Mouse (Mus musculus) cerebellum, adult 9-10 months (tissue): ENCODE measurements at regions not wholly inside any gene's neighbourhood (a gene's known extent, or its start where the extent isn't known, plus 50 kb on each side); places are given as distances from the start of the nearest gene placed in this dataset.

ENCODE experiments used
- DNase-seq: peaks from one replicate; pipeline ENCODE4 v3.0.0; 2022

DNA sequence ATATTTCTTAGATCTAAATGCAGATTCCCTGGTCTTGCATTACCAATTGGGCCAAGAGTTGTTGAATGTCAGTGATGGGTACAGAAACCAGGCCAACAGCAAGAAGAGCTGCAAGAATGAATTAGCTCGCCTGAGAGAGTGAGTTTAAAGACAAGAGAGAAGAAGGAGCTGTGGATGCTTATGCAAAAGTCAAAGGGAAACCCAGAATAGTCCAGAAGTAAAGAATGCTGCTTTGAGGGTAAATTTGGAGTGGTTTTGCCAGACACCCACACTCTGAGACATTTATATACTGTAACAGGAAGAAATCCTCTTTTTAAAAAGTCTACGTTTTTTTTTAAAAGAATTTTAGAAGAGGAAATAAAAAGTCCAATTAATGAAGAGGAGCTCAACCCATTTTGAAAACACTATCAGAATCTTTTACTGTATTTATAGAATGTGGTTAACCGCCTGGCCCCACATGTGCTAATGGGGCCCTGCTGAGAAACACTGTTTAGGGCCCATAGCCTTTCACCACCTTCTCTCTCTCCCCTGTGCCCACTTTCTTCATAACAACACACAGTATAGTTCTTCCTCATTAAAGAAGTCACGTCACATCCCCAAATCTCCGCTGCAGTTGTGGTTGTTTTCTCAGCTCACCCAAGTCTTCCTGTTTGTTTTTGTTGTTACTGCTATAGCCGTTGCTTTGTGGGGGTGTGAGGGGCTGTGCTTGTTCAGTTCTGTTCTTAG is 158.0 kb upstream of the Cited2 start:
- no peak for DNase-seq

DNA sequence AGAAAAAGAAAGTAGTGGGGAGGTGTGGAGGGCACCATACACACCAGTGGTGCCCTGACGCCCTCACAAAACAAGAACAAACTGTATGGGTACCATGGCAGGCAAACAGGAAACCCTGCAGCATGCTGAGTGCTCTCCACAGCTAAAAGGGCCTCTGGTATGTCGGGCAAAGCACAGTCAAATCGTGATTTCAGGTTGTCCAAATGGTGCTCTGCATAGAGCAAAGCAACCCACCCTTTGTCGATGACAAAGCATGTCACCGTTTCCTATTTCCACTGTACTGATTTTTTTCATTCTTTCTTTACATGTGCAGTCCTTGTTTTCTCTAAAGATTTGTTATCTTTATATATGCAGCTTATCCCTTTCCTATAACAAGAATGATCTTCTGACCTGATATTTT is 156.0 kb upstream of the Cited2 start:
- no peak for DNase-seq

DNA sequence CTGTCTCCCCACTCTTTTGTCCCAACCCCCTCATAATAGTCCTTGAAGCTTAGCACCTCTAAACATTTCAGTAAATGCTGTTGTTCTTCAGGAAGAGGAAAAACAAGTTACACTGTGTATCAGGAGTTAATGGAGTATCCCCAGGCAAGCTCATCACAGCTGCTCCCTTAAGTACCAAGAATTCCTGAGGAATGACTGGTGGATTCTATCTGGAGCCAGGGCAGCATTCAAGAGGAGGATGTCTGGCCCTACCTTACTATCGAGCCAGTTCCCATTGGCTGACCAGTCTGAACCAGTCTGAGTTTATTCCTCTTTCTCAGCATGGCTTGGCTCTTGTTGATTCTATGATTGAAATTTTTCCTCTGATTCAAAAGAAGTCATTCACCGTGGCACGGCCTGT is 155.4 kb upstream of the Cited2 start:
- no peak for DNase-seq

DNA sequence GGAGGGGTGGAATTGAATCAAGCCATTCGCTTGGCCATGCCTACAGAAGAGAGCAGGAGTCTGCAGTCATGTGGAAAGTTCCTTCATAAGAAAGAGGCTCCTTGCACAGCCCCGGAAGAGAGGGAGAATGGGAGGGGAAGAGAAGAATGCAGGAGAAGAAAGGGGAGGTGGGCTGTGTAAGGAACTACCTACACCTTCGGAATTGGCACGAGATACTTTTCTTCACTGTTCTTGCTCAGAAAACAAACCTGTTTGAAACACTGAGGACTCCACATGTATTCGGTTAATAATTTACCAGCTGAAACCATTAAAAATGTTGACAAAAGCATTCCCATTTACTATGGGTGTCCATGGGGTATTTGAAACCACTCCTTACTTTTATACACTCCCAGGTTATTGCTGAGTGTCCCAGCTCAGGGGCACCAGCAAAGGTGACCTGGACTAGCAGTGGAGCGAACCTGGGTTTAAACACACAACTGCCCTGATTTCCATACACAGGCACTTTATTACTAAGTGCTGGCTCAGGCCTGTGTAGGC is 153.4 kb upstream of the Cited2 start:
- no peak for DNase-seq

DNA sequence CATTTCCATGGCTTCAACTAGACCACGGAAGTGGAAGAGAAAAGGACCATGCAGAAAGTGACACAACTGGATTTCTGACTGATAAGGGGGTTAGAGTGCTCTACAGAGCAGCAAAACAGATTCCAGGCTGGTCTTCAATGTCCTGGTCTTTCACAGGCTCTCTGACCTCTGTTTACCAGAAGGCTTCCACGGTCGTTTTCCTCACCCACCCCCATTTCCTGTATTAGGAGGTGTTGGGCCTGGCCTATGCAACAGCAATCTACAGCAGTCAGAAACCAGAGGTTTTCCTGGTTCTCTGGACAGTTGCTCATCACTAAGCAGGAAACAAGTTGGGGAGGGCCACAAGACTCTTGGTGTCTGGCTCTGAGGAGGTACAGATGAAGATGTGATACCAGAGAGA is 148.1 kb upstream of the Cited2 start:
- DNase-seq, result no peak

DNA sequence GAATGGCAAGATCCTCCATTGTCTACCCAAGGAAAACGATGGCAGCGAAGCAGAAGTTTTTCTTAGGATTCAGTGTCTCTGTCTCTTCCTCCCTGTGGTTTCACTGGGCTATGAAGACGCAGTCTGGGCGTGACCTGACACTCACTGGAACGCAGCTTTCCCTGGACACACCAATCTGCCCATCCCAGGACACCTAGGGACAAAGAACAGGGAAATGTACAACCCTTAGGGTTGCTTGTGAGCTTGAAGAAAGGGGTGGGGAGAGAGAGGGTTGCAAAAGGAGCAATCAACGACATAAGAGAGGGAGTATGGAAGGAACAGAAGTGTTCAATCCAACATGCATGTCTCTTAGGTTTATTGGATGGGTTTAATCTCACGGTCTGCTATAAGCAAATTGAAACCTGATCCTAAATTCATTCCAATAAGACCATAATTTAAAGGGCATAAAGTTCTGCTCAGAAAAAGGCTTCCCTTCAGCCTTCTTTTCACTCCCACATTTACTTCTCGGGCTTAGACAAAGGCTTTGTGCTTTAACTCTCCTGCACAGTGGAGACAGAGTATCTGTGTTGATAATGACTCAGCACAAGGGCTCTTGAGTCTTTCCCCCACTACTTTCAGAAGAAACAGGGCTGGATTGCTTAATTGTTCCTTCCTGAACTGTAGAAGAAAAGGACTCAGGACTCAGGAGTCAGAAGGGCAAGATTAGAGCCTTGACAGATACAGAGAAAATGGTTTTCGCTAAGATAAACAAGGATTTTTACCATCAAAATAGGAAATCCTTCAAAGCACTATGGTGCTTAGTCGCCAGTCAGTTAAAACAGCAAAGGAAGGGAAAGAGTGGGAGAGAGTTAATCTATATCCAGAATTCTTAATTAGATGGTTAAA is 147.3 kb upstream of the Cited2 start:
- no peak for DNase-seq

DNA sequence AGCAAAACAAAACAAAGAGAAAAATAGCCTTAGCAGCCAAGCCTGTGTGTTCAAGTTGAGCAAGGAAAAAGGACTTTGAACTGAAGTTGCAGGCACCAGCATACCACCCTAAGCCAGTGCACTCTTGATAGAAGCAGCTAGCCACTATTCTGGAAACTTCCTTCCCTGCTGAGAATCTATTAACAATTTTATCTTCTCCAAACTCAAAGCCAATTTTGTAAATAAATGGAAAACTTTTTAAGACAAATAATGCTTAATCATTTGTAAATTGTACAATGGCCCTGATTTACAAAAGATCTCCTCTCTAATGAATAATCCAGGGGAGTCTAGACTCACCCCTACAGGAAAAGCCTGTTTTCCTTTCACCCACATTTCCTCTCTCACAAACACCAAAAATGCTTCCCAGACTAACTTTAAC is 146.7 kb upstream of the Cited2 start:
- DNase-seq, result no peak

DNA sequence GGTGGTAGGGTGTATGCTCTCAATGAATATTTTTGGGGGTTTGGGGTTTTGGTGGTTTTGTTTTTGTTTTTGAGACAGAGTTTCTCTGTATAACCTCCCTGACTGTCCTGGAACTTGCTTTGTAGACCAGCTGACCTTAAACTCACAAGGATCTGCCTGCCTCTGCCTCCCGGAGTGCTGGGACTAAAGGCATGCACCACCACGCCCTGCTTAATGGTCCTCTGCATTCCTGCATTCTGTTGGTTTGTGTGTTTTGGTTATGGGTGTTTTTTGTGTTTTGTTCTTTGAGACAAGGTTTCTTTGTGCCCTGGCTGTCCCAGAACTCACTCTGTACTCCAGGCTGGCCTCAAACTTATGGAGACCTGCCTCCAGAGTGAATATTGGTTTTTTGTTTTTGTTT is 143.6 kb upstream of the Cited2 start:
- no peak for DNase-seq

DNA sequence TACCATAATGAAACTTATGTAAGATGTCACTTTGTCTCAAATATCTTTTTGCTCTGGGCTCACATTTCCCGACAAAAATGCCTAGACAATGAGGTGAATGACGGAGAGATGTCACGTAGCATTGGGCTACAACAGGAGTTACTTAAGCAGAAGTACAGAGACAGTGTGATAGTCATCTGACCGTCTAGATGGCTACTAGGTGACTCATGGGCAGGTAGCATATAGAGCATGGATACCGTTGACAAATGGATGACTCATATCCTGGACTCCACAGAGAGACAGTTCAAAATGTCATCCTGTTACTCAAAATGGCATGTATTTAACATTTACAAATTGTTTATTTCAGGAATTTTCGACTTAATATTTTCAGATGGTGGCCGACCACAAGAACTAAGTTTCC is 138.2 kb upstream of the Cited2 start:
- no peak for DNase-seq

DNA sequence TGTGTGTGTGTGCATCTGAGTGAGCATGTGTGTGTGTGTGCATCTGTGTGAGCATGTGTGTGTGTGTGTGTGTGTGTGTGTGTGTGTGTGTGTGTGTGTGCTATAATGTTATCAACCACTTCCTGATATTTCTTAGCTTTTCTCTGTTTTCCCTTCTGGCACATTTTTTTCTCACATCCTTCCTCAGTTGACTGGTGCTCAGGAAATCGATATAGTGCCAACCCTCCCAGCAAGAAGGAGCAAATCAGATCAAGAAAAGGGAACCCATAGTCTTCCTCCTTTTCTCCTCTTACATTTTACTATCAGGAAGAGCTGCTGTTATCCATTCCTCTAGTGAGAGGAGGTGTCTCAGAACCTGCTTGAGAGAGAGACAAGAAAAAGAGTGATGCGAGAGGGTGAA is 136.1 kb upstream of the Cited2 start:
- DNase-seq, result no peak

DNA sequence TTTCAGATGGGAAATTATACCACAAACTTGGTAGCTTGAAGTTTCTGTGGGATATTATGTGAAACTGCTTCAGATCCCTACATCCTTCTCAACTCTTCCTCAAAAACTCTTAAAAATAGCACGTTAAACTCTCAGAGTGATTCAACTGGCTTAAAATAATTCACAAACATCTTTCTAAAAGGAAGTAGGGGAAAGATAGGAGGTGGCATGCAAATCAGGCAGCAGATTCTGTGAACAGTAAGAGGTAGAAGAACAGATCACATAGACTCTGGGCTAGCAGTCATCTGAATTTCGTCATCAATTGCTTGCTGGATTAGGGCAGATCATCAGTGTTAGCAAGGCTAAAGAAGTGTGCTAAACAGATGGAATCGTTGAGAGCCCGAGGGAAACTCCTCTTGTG is 133.9 kb upstream of the Cited2 start:
- DNase-seq, result no peak

DNA sequence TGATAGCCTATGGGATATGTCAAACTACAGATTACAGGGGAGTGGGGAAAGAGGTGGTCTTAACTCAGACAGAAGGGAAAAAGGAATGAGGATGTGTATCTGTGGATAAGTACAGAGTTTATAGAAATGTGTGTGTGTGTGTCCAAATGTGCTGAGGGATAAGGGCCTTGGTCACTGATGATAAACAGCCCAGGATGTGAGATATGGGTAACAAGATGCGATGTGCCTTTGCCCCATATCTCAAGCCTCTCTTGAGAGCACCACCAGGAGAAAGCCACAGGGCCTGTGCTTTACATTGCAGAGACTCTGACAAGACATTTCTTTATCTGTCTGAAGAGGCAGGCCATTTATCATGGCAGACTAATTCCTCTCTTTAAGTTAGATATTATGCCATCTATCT is 132.8 kb upstream of the Cited2 start:
- DNase-seq, result no peak

DNA sequence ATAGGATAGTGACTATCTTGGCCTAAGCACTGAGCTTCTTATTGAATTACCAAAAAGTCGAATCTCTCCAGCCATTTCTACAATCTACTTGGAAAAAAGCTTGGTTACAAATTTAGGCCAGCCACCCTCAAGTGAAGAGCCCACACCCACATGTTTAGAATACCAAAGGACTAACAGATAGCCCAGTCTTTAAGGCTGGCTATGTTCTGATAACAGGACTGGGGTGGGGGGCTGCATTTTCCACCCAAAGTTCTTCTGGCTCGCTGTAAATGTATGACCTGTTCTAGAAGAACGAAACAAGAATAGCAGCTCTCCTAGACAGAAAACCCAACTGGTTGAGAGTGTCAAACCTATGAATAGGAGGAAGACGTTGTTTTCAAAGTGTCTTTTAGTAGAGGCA is 130.6 kb upstream of the Cited2 start:
- no peak for DNase-seq

DNA sequence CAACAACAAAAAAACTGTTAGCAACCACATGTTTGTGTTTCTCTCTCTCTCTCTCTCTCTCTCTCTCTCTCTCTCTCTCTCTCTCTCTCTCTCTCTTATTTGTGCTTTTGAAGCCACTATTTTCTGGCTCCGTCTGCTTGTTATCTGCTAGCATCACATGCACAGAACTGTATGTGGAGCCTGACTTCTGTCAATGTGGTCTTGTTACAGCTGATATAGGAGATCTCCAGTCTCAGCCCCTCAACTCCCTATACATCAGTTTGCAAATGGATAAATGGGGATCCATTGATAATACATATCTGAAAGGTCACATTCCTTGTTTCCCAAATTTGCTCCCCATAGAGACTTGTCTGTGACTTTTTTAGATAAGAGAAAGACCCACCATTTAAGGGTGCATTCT is 126.9 kb upstream of the Cited2 start:
- no peak for DNase-seq

DNA sequence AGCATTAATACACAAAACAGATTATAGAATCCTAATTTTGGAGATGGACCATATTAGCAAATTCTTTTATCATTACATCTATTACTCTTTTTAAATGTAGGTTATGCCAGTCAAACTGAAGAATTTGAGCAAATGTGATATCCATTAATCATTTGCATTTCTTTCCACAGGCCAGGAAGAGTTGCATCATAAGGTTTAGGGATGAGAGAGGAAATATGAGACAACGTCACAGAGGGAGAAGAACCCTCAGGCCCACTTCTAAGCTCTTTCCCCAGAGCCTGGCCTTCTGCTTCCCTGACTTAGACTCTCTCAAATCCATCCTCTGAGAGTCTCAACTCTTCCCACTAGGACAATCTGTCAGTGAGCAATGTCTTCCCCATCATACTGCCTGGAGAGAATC is 126.3 kb upstream of the Cited2 start:
- DNase-seq, result no peak

DNA sequence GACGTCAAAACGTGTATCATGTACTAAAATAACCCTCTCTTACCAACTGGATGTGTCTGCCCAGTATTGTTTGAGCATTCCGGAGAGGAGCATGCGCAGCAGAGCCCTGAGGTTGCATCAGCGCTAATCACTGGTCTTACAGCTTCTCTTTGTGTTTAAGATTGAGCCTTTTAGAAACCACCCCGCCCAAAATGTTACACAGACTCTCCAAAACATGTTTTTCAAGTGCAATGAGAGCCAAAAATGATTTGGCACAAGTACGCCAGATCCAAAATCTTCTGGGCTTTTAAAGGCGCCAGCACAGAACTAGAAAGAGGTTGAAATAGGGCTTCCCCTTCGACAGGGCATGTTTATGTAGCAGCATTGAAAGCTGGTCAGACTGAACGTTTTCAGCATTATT is 123.8 kb upstream of the Cited2 start:
- no peak for DNase-seq

DNA sequence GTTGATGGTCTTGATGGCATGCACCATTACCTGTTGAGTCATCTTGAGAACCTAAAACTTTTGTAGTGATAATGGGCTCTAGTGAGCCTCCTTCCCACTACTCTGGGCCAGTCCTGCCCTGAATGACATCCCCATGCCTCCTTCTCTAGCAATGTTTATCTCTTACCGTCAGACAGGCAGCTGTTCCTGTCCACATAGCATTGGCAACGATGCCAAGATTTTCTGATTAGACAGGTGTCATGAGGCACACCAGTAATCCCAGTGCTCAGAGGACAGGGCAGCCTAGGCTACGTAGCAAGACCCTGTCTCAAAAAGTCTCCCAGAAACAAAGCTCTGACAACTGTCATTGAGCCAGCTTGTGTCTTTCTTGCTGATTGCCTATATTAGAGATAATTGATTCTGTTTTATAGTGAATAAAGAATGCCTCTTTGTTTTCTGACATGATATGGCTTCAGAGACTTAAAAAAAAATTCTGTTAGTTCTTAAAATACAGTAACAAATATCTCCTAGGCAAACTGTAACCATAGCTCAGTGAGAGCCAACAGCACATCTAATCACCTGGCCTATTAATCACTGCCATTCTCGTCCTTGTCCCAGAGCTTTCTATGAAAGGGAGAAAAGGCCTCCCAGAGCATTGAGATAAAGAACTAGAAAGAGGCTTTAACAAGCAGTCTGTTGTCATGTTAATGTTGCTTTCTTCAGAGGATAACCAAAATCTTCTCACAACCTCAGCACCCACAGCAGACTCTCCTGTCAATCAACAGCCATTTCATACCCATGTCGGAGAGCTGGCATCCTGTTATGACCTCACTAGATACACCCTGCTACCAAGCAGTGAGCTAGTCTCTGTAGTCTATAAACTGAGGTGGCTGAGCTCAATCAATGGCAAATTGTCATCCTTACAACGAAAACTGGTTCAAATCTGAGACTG is 122.9 kb upstream of the Cited2 start:
- DNase-seq, result no peak

DNA sequence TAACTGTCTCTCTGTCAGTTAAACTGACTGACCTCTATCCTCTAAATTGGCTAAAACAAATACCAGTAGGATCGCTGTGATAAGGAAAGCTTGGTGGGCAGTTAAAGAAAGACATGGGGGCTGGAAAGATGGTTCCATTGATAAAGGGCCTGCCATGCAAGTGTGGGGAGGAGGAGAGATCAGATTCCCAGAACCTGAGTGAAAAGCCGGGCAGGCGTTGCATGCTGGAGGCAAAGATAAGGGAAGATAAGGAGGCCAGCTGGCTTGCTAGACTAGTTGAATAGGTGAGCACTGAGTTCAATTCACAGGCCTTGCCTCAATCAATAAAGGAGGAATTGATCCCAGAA is 122.3 kb upstream of the Cited2 start:
- no peak for DNase-seq

DNA sequence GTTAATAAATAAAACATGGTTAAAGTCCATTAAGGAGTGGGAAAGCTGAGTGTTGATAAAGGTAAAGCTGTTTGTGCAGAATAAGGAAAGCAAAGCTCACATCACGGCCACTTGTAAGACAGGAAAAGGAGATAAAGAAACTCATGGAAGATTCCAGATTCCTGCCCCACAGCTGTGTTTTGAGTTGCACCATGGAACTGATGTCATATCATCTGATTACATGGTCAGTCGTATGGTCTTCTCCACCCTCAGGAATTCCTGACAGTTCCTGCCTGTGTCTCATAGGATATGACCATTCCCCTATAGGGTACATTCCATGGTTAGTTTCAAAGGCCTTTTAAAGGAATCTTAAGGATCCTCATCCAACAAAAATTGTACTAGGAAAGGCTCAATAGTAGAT is 120.6 kb upstream of the Cited2 start:
- no peak for DNase-seq

DNA sequence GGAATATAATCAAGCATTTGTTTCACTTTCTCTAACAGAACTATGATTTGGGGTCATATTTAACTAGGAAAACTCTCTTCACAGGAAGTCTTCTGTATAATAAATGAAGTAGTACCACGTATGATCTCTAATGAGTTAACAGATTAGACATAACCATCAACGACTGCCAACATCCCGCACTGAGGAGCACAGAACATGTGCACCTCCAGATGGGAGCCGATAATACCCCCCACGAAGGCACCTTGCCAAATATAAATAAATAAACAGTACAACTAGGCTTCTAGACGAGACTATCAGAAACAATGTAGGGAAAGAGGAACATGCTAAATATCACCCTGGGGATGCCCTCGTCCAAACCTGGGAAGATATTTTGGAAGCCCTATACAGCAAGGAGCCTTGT is 114.8 kb upstream of the Cited2 start:
- DNase-seq, result no peak

DNA sequence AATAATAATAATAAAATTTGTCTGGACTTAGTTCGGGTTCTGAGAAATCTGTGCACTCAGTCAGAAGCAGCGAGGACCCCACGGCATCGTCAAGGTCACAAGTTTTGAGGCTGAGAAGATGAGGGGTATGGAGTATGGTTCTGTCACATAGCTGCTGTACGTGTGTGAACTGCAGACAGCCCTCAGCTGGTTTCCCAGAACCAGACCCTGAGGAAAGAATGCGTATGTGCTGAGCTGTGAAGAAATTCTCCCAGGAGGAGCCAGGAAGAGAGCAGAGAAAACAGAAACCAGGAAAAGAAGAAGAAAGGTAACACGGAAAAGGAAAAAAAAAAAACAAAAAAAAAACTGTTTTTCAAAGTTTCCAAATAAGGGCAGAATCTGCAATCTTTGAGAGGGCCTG is 112.4 kb upstream of the Cited2 start:
- no peak for DNase-seq

DNA sequence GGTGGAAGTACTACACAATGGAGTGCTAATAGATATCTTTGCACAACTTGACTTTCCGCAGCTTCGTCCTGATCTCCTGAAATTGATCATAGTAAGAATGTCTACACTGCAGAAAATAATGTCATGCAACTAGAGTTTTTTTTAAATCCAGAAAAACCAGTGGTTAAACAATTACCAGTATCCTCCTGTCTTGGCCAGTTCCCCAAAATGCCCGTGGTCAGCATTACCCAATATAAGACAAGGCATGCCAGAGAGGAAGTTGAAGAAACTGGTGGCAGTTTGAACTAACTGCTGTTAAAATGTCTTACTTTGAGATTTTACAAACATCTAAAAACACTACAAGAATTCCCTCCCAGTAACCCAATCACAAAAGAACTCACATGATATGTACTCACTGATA is 109.7 kb upstream of the Cited2 start:
- DNase-seq, result no peak

DNA sequence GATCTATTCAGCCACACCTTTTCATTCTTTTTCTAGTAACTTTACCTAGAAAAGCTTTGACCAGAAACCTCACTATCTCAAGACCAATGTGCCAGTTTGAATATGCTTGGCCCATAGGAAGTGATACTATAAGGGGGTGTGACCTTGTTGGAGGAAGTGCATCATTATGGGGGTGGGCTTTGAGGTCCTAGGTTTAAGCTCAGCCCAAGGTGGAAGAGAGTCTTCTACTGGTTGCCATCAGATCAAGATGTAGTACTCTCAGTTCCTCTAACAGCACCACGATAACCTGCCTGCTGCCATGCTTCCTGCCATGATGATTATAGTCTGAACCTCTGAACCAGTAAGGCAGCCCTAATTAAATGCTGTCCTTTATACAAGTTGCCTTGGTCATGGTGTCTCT is 105.0 kb upstream of the Cited2 start:
- DNase-seq, result no peak
